Mouse (Mus musculus) midbrain, embryonic 10.5 days (tissue): ENCODE data around the gene Cpped1. TPM values are rescaled to one million over a fixed set of nuclear protein-coding genes. Genes with fewer than 3 reads are reported as not detected.

ENCODE experiments used
- DNase-seq: peaks from one replicate; pipeline ENCODE4 v3.0.0-alpha.2; 2017; ENCODE audit warnings: low spot score
- H3K27ac ChIP-seq: fragments of 300-500 bp; sonication (generic); replicated peaks from 2 replicates; pipeline ENCODE4 v1.5.1; 2016; ENCODE audit warnings: mild to moderate bottlenecking
- H3K27me3 ChIP-seq: fragments of 300-500 bp; sonication (generic); 2 replicates; pipeline ENCODE4 v1.6.1; 2016; ENCODE audit warnings: low read depth, mild to moderate bottlenecking; ENCODE audit not compliant: poor library complexity, severe bottlenecking
- H3K36me3 ChIP-seq: fragments of 300-500 bp; sonication (generic); 2 replicates; pipeline ENCODE4 v1.6.1; 2016; ENCODE audit warnings: mild to moderate bottlenecking, moderate library complexity
- H3K4me1 ChIP-seq: fragments of 300-500 bp; sonication (generic); 2 replicates; pipeline ENCODE4 v1.6.1; 2016
- H3K4me3 ChIP-seq: fragments of 300-500 bp; sonication (generic); 2 replicates; pipeline ENCODE4 v1.5.1; 2016; ENCODE audit warnings: mild to moderate bottlenecking, moderate library complexity
- H3K9me3 ChIP-seq: fragments of 300-500 bp; sonication (generic); replicated peaks from 2 replicates; pipeline ENCODE4 v1.6.1; 2016; ENCODE audit warnings: mild to moderate bottlenecking
- WGBS: fragments of 180-500 bp; shearing (Covaris S2); methylation state at CpG from one replicate; pipeline ENCODE4 v1.1.7; 2016; 5-methylcytosine and 5-hydroxymethylcytosine counted together
- polyA plus RNA-seq: library from polyadenylated mRNA; unstranded; fragments of >200 nt; fragmentation: Nextera tagmentation; extraction: Ambion mirVana; gene quantifications from 2 replicates; pipeline ENCODE4 v1.2.1, GENCODE M21; 2016

Gene Cpped1
- polyA plus RNA-seq, 1 experiment from 2014 or later, result 12.3 TPM

GRCm38 (mm10) chr16:11783337-11783736 lies 125.9 kb downstream of the Cpped1 start:
- no peak for DNase-seq
- H3K36me3 ChIP-seq, result no peaks in the 10 kb centered on the region
- no peaks in the 10 kb centered on the region for H3K4me1 ChIP-seq
- H3K4me3 ChIP-seq, result no peak overlapping the region
- no peaks in the 10 kb centered on the region for H3K27me3 ChIP-seq
- H3K27ac ChIP-seq, result no peak overlapping the region
- H3K9me3 ChIP-seq, result no peaks in the 10 kb centered on the region

DNA sequence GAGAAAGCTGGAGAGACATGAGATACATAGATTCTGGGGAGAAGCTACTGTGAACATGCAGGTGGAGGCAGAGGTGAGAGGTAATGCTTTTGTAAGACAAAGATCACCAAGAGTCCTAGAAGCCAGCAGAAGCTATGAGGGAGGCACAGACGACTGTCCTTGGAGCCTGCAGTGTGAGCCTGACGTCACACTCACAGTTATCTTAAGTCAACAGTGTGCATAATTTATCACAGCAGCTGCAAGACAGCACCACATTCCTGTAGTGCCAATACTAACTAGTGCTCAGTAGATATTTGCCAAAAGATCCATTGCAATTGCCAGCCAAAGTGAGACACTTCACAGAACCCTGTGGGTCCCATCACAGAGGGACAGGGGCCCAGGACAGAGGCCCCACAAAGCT lies 127.2 kb downstream of the Cpped1 start:
- no peak for DNase-seq
- Histone ChIP-seq H3K4me1 (no peaks in the 10 kb centered on the region), H3K27me3 (no peaks in the 10 kb centered on the region), H3K36me3 (no peaks in the 10 kb centered on the region), H3K4me3 (no peak overlapping the region), H3K9me3 (no peaks in the 10 kb centered on the region), H3K27ac (no peak overlapping the region)
- WGBS, result 61% methylated on average over 2 of the region's 2 CpGs

GRCm38 (mm10) chr16:11778715-11779460 lies 130.4 kb downstream of the Cpped1 start:
- Histone ChIP-seq H3K4me3 (no peak overlapping the region), H3K27me3 (no peaks in the 10 kb centered on the region), H3K4me1 (no peaks in the 10 kb centered on the region), H3K36me3 (no peaks in the 10 kb centered on the region), H3K9me3 (no peaks in the 10 kb centered on the region), H3K27ac (no peak overlapping the region)
- WGBS, result 91% methylated on average over 9 of the region's 9 CpGs
- DNase-seq, result no peak

GRCm38 (mm10) chr16:11778191-11778590 lies 131.1 kb downstream of the Cpped1 start:
- Histone ChIP-seq H3K4me1 (no peaks in the 10 kb centered on the region), H3K27ac (no peak overlapping the region), H3K9me3 (no peaks in the 10 kb centered on the region), H3K36me3 (no peaks in the 10 kb centered on the region), H3K4me3 (no peak overlapping the region), H3K27me3 (no peaks in the 10 kb centered on the region)
- 85% methylated on average over 5 of the region's 5 CpGs for WGBS
- no peak for DNase-seq

DNA sequence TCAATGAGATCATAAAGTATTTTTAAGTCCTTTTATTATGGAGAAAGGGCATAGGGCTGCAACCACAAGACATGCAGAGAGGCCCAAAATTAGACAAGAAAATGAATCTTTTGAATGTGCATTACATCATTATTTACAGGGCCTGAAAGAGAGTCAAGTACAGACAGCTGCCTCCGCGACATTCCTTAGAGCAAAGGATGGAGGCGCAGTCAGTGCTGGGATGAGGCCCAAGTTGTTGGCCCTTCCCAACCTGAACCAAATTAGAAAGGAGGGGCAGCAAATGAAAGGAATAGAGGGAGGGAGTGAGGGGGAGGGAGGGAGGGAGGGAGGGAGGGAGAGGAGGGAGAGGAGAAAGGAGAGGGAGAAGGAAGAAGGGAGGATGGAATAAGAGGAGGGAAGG lies 132.7 kb downstream of the Cpped1 start:
- H3K27ac ChIP-seq, result no peak overlapping the region
- H3K4me1 ChIP-seq, result no peaks in the 10 kb centered on the region
- H3K36me3 ChIP-seq, result no peaks in the 10 kb centered on the region
- no peak for DNase-seq
- WGBS, result 87% methylated on average over 3 of the region's 3 CpGs
- no peaks in the 10 kb centered on the region for H3K9me3 ChIP-seq
- H3K4me3 ChIP-seq, result no peak overlapping the region
- H3K27me3 ChIP-seq, result no peaks in the 10 kb centered on the region

DNA sequence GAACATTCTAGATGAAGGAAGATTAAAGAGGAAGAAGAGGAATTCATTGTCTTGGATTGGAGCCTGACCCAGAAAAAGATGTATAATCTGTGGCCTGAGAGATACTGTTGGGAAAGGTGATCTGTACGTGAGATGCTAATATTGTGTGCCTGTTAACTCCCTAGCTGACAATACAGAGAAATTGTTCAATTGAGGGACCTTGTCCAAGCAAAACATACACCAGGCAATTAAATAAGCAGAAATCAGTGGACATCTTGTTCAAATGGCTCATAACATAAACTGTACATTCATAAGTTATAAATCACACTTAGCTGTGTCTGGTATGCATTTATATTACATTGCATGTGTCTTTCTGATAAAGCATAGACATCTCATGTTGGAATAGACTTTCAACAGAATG lies 134.9 kb downstream of the Cpped1 start:
- no peak overlapping the region for H3K27ac ChIP-seq
- H3K4me1 ChIP-seq, result no peaks in the 10 kb centered on the region
- no peak overlapping the region for H3K4me3 ChIP-seq
- peaks cover 13% of the 10 kb centered on the region for H3K9me3 ChIP-seq
- H3K36me3 ChIP-seq, result no peaks in the 10 kb centered on the region
- DNase-seq, result no peak
- 92% methylated on average over 1 of the region's 1 CpGs for WGBS
- no peaks in the 10 kb centered on the region for H3K27me3 ChIP-seq

DNA sequence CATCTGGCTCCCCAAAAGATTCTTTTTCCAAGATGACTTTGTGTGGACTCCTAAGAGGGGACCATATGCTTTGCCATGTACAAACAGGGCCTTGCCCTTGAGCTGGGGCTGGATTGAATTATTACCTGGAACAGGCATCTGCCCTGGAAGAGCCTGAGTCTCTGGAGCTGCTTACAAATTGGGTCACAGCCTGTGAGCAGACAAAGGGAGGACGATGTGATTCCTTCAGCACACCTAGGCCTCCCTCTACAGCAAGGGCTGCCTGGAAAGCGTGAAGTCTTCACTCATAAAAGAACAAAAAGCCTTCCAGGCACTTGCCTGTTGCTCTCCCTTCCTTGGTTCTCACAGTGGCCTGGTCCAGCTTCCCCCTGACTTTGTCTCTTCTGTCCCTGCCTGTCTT lies 136.9 kb downstream of the Cpped1 start:
- Histone ChIP-seq H3K36me3 (no peaks in the 10 kb centered on the region), H3K9me3 (peaks cover 15% of the 10 kb centered on the region), H3K27ac (no peak overlapping the region), H3K4me3 (no peak overlapping the region), H3K4me1 (no peaks in the 10 kb centered on the region), H3K27me3 (no peaks in the 10 kb centered on the region)
- 75% methylated on average over 2 of the region's 2 CpGs for WGBS
- DNase-seq, result no peak

GRCm38 (mm10) chr16:11757951-11758350 lies 151.3 kb downstream of the Cpped1 start:
- H3K27ac ChIP-seq, result no peak overlapping the region
- H3K27me3 ChIP-seq, result no peaks in the 10 kb centered on the region
- H3K36me3 ChIP-seq, result no peaks in the 10 kb centered on the region
- H3K4me1 ChIP-seq, result no peaks in the 10 kb centered on the region
- no peaks in the 10 kb centered on the region for H3K9me3 ChIP-seq
- 84% methylated on average over 7 of the region's 7 CpGs for WGBS
- no peak overlapping the region for H3K4me3 ChIP-seq
- no peak for DNase-seq

DNA sequence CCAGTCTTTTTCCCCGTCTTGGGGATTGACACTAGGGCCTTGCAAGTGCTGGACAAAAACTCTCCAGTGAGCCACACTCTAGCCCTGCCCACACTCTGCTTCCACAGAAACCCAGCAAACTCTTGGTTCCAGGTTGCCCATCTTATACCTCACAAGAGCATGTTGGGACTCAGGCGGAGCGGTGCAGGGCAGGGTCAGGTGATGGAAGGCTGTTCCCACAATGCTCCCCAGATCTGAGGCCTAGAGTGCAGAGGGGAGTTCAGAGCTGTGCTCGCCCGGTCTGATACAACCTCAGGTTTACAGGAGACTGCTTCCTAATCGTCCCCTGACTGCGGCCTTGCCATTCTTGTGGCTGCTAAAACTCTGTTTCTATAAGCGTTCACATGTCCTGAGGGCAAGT lies 151.8 kb downstream of the Cpped1 start:
- H3K27ac ChIP-seq, result no peak overlapping the region
- no peak overlapping the region for H3K4me3 ChIP-seq
- DNase-seq, result no peak
- H3K36me3 ChIP-seq, result no peaks in the 10 kb centered on the region
- no peaks in the 10 kb centered on the region for H3K4me1 ChIP-seq
- no peaks in the 10 kb centered on the region for H3K9me3 ChIP-seq
- no peaks in the 10 kb centered on the region for H3K27me3 ChIP-seq
- WGBS, result 89% methylated on average over 8 of the region's 8 CpGs

GRCm38 (mm10) chr16:11756598-11757245 lies 152.5 kb downstream of the Cpped1 start:
- WGBS, result 73% methylated on average over 1 of the region's 1 CpGs
- Histone ChIP-seq H3K27ac (no peak overlapping the region), H3K27me3 (no peaks in the 10 kb centered on the region), H3K36me3 (no peaks in the 10 kb centered on the region), H3K4me3 (no peak overlapping the region), H3K4me1 (no peaks in the 10 kb centered on the region), H3K9me3 (no peaks in the 10 kb centered on the region)
- DNase-seq, result no peak

- no peak overlapping the region for H3K27ac ChIP-seq
- no peak for DNase-seq
- no peaks in the 10 kb centered on the region for H3K9me3 ChIP-seq
- H3K4me1 ChIP-seq, result peaks cover 2% of the 10 kb centered on the region; the same call in 1 of the 2 replicates
- H3K4me3 ChIP-seq, result no peak overlapping the region
- no peaks in the 10 kb centered on the region for H3K27me3 ChIP-seq
- 81% methylated on average over 9 of the region's 9 CpGs for WGBS
- H3K36me3 ChIP-seq, result no peaks in the 10 kb centered on the region
Measured at GRCm38 (mm10) chr16:11755281-11756066, 153.8 kb downstream of the Cpped1 start.

- WGBS, result 91% methylated on average over 2 of the region's 2 CpGs
- Histone ChIP-seq H3K36me3 (no peaks in the 10 kb centered on the region), H3K27ac (no peak overlapping the region), H3K9me3 (no peaks in the 10 kb centered on the region), H3K4me1 (peaks cover 7% of the 10 kb centered on the region; the same call in 1 of the 2 replicates), H3K27me3 (no peaks in the 10 kb centered on the region), H3K4me3 (no peak overlapping the region)
- no peak for DNase-seq
Measured at GRCm38 (mm10) chr16:11754136-11754535, 155.1 kb downstream of the Cpped1 start.
